Mouse (Mus musculus): ENCODE results near the gene Dnajb5. TPM values are rescaled to one million over a fixed set of nuclear protein-coding genes. Genes with fewer than 3 reads are reported as not detected.

Dnajb5 gene
- polyA plus RNA-seq, 1 experiment = 32.8 TPM

DNA sequence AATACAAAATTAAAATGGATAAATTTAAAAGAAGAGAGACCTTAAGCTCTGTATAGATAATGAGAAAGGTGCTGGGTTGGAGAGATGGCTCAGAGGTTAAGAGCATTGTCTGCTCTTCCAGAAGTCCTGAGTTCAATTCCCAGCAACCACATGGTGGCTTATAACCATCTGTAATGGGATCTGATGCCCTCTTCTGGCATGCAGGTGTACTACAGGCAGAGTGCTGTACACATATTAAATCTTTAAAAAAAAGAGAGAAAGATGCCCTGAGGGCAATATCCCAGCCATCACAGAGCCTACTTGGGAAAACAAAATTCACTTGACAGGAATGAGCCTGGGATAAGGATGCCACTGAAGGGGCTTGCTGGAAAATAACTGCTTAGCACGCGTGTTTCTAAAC, 13.9 kb downstream of the Dnajb5 start:
- Histone ChIP-seq H3K36me3 (ENCODE audit: control insufficient read depth, insufficient read depth) (no peaks in the 10 kb centered on the region), H3K79me2 (ENCODE audit: control insufficient read depth, insufficient read depth) (no peaks in the 10 kb centered on the region), H3ac (ENCODE audit: control insufficient read depth, insufficient read length) (no peak overlapping the region), H3K4me3 (no peak overlapping the region), H3K27me3 (ENCODE audit: control insufficient read depth, insufficient read depth, insufficient read length) (no peaks in the 10 kb centered on the region), H3K4me2 (ENCODE audit: low read depth) (no peak overlapping the region)
- TF ChIP-seq MAX (IDR thresholded peaks at IDR 0.05; ENCODE audit: low read depth) = no peak
- TF ChIP-seq E2F4 (IDR thresholded peaks at IDR 0.05; ENCODE audit: insufficient read depth) = no peak
- TF ChIP-seq MYOG (IDR thresholded peaks at IDR 0.05; ENCODE audit: control insufficient read depth in 1 of 3, insufficient read depth in 1 of 3, insufficient read length in 2 of 3, low read depth in 2 of 3) = no peak
- TF ChIP-seq REST (IDR thresholded peaks at IDR 0.05; ENCODE audit: insufficient read depth, insufficient read length) = no peak
- TF ChIP-seq POLR2AphosphoS2 (IDR thresholded peaks at IDR 0.05; ENCODE audit: insufficient read length, low read depth) = no peak
- TF ChIP-seq TCF12 (IDR thresholded peaks at IDR 0.05; ENCODE audit: insufficient read depth, poor library complexity, severe bottlenecking) = no peak
- TF ChIP-seq POLR2A (IDR thresholded peaks at IDR 0.05; ENCODE audit: insufficient read length, low read depth) = no peak
- no peak for TF ChIP-seq MYOD1 (IDR thresholded peaks at IDR 0.05; ENCODE audit: control insufficient read depth in 1 of 3, insufficient read length in 2 of 3, low read depth in 2 of 3)
- TF ChIP-seq TCF3 (IDR thresholded peaks at IDR 0.05; ENCODE audit: insufficient read length, low read depth) = no peak
- TF ChIP-seq CEBPB (IDR thresholded peaks at IDR 0.05; ENCODE audit: insufficient read depth, poor library complexity, severe bottlenecking) = no peak
- TF ChIP-seq SRF (IDR thresholded peaks at IDR 0.05; ENCODE audit: control insufficient read depth, insufficient read length, low read depth) = no peak
- TF ChIP-seq USF1 (IDR thresholded peaks at IDR 0.05; ENCODE audit: low read depth) = no peak

DNA sequence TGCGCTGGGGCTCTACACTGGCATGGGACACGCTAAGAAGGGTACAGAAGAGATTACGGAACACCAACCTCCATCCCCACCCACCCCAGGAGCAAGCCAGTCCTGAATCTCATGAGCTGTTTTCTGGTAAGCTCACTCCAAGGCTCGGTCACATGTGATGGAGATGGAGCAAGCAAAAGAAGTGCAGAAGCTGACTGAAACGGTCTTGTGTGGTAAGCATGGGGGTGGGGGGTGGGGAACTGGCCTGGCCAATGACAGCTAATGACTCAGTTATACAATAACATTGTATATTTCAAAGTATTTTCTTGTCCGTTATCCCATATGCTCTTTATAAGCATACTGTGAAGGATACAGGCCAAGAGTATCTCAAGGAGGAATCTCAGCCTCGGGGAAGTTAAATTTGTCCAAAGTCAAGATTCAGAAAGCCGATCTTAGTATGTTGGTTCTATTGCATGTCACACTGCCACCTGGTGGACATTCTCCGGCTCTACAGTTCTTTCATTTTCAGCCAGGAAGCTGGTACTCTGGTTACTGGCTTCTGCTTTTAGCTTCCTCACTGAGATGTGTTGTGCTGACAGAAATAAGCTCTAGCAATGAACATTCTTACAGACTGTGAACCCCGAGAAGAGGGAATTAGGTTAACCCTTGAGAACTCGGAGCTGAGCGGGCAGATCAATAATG, 15.6 kb downstream of the Dnajb5 start:
- Histone ChIP-seq H3K27me3 (ENCODE audit: control insufficient read depth, insufficient read depth, insufficient read length) (no peaks in the 10 kb centered on the region), H3K4me3 (no peak overlapping the region), H3K4me2 (ENCODE audit: low read depth) (peak overlapping the region; percentile 13), H3K79me2 (ENCODE audit: control insufficient read depth, insufficient read depth) (no peaks in the 10 kb centered on the region), H3K36me3 (ENCODE audit: control insufficient read depth, insufficient read depth) (no peaks in the 10 kb centered on the region), H3ac (ENCODE audit: control insufficient read depth, insufficient read length) (no peak overlapping the region)
- TF ChIP-seq MYOD1 (IDR thresholded peaks at IDR 0.05; ENCODE audit: control insufficient read depth in 1 of 3, insufficient read length in 2 of 3, low read depth in 2 of 3) = no peak
- TF ChIP-seq SRF (IDR thresholded peaks at IDR 0.05; ENCODE audit: control insufficient read depth, insufficient read length, low read depth) = no peak
- no peak for TF ChIP-seq E2F4 (IDR thresholded peaks at IDR 0.05; ENCODE audit: insufficient read depth)
- no peak for TF ChIP-seq POLR2AphosphoS2 (IDR thresholded peaks at IDR 0.05; ENCODE audit: insufficient read length, low read depth)
- no peak for TF ChIP-seq MAX (IDR thresholded peaks at IDR 0.05; ENCODE audit: low read depth)
- no peak for TF ChIP-seq TCF12 (IDR thresholded peaks at IDR 0.05; ENCODE audit: insufficient read depth, poor library complexity, severe bottlenecking)
- TF ChIP-seq CEBPB (IDR thresholded peaks at IDR 0.05; ENCODE audit: insufficient read depth, poor library complexity, severe bottlenecking) = no peak
- no peak for TF ChIP-seq REST (IDR thresholded peaks at IDR 0.05; ENCODE audit: insufficient read depth, insufficient read length)
- no peak for TF ChIP-seq TCF3 (IDR thresholded peaks at IDR 0.05; ENCODE audit: insufficient read length, low read depth)
- no peak for TF ChIP-seq USF1 (IDR thresholded peaks at IDR 0.05; ENCODE audit: low read depth)
- no peak for TF ChIP-seq MYOG (IDR thresholded peaks at IDR 0.05; ENCODE audit: control insufficient read depth in 1 of 3, insufficient read depth in 1 of 3, insufficient read length in 2 of 3, low read depth in 2 of 3)
- TF ChIP-seq POLR2A (IDR thresholded peaks at IDR 0.05; ENCODE audit: insufficient read length, low read depth) = no peak

DNA sequence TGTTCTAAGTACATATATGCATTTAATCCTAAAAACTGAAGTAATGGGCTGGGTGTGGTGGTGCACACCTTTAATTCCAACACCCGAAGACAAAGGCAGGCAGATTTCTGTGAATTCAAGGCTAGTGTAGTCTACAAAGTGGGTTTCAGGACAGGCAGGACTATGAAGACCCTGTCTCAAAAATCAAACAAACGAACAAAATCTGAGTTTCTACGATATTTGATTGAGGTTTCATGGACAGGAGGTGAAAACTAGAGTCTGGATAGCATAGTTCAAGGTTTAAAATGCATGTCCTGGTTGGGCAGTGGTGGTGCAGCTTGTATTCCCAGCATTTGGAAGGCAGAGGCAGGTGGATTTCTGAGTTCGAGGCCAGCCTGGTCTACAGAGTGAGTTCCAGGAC, 19.7 kb downstream of the Dnajb5 start, which contains the start of gene 1700022I11Rik:
1700022I11Rik (plus strand) TSS at position 301 of the 400 bp plus-strand sequence.
- H3K36me3 ChIP-seq (ENCODE audit: control insufficient read depth, insufficient read depth) = no peaks in the 10 kb centered on the region
- H3ac ChIP-seq (ENCODE audit: control insufficient read depth, insufficient read length) = no peak within 1 kb of the TSS
- no peak for TF ChIP-seq MAX (IDR thresholded peaks at IDR 0.05; ENCODE audit: low read depth)
- TF ChIP-seq USF1 (IDR thresholded peaks at IDR 0.05; ENCODE audit: low read depth) = no peak
- TF ChIP-seq POLR2AphosphoS2 (IDR thresholded peaks at IDR 0.05; ENCODE audit: insufficient read length, low read depth) = no peak
- no peak for TF ChIP-seq E2F4 (IDR thresholded peaks at IDR 0.05; ENCODE audit: insufficient read depth)
- no peak for TF ChIP-seq CEBPB (IDR thresholded peaks at IDR 0.05; ENCODE audit: insufficient read depth, poor library complexity, severe bottlenecking)
- no peak for TF ChIP-seq TCF12 (IDR thresholded peaks at IDR 0.05; ENCODE audit: insufficient read depth, poor library complexity, severe bottlenecking)
- TF ChIP-seq MYOG (IDR thresholded peaks at IDR 0.05; ENCODE audit: control insufficient read depth in 1 of 3, insufficient read depth in 1 of 3, insufficient read length in 2 of 3, low read depth in 2 of 3) = no peak
- TF ChIP-seq TCF3 (IDR thresholded peaks at IDR 0.05; ENCODE audit: insufficient read length, low read depth) = no peak
- no peak for TF ChIP-seq SRF (IDR thresholded peaks at IDR 0.05; ENCODE audit: control insufficient read depth, insufficient read length, low read depth)
- TF ChIP-seq MYOD1 (IDR thresholded peaks at IDR 0.05; ENCODE audit: control insufficient read depth in 1 of 3, insufficient read length in 2 of 3, low read depth in 2 of 3) = no peak
- TF ChIP-seq POLR2A (IDR thresholded peaks at IDR 0.05; ENCODE audit: insufficient read length, low read depth) = no peak
- TF ChIP-seq REST (IDR thresholded peaks at IDR 0.05; ENCODE audit: insufficient read depth, insufficient read length) = no peak
- H3K27me3 ChIP-seq (ENCODE audit: control insufficient read depth, insufficient read depth, insufficient read length) = no peaks in the 10 kb centered on the region
- H3K4me3 ChIP-seq = no peak within 1 kb of the TSS
- no peak within 1 kb of the TSS for H3K4me2 ChIP-seq (ENCODE audit: low read depth)
- H3K79me2 ChIP-seq (ENCODE audit: control insufficient read depth, insufficient read depth) = no peaks in the 10 kb centered on the region

DNA sequence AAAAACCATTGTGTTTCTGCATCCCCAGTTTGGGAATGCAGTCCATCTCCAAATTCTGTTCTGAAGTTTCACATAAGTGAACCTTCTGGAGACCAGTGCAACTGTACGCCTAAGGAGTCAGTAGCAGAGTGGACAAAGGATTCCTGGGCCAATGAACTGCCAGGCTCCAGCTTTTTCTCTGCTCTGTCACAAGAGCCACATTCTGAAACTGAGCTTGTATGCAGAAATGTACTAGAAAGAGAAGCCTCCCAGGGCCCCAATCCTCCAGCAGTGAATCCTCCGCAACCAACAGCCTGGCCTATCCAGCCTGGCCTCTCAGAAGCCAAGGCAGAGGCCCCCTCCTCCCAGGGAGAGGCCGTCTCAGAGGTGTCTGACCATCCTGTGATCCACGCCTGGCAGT, 23.3 kb downstream of the Dnajb5 start:
- no peak overlapping the region for H3K4me2 ChIP-seq (ENCODE audit: low read depth)
- no peaks in the 10 kb centered on the region for H3K36me3 ChIP-seq (ENCODE audit: control insufficient read depth, insufficient read depth)
- H3K27me3 ChIP-seq (ENCODE audit: control insufficient read depth, insufficient read depth, insufficient read length) = no peaks in the 10 kb centered on the region
- H3K79me2 ChIP-seq (ENCODE audit: control insufficient read depth, insufficient read depth) = no peaks in the 10 kb centered on the region
- H3ac ChIP-seq (ENCODE audit: control insufficient read depth, insufficient read length) = no peak overlapping the region
- no peak overlapping the region for H3K4me3 ChIP-seq
- TF ChIP-seq USF1 (IDR thresholded peaks at IDR 0.05; ENCODE audit: low read depth) (no peak), POLR2A (IDR thresholded peaks at IDR 0.05; ENCODE audit: insufficient read length, low read depth) (no peak), TCF3 (IDR thresholded peaks at IDR 0.05; ENCODE audit: insufficient read length, low read depth) (no peak), MYOG (IDR thresholded peaks at IDR 0.05; ENCODE audit: control insufficient read depth in 1 of 3, insufficient read depth in 1 of 3, insufficient read length in 2 of 3, low read depth in 2 of 3) (no peak)

All from myocyte (in vitro differentiated cells).